Mouse (Mus musculus) stomach, embryonic 15.5 days (tissue): ENCODE results near the gene Susd4. TPM values are rescaled to one million over a fixed set of nuclear protein-coding genes. Genes with fewer than 3 reads are reported as not detected.

ENCODE experiments used
- ATAC-seq: fragments of 200-750 bp; cut with Nextera tagmentation; 2 replicates; pipeline ENCODE4 v1.8.0; 2017; ENCODE audit warnings: low read depth, moderate number of reproducible peaks, moderate TSS enrichment; ENCODE audit not compliant: insufficient read depth, low FRiP score
- H3K27ac ChIP-seq: fragments of 300-500 bp; sonication (generic); 2 replicates; pipeline ENCODE4 v1.5.1; 2015; ENCODE audit warnings: mild to moderate bottlenecking, inconsistent platforms
- H3K27me3 ChIP-seq: fragments of 300-500 bp; sonication (generic); replicated peaks from 2 replicates; pipeline ENCODE4 v1.6.1; 2015; ENCODE audit warnings: inconsistent platforms
- H3K36me3 ChIP-seq: fragments of 300-500 bp; sonication (generic); 2 replicates; pipeline ENCODE4 v1.6.1; 2015; ENCODE audit warnings: inconsistent platforms
- H3K4me1 ChIP-seq: fragments of 300-500 bp; sonication (generic); 2 replicates; pipeline ENCODE4 v1.6.1; 2015; ENCODE audit warnings: inconsistent platforms
- H3K4me2 ChIP-seq: fragments of 300-500 bp; sonication (generic); 2 replicates; pipeline ENCODE4 v1.6.1; 2015; ENCODE audit warnings: mild to moderate bottlenecking, inconsistent platforms
- H3K4me3 ChIP-seq: fragments of 300-500 bp; sonication (generic); replicated peaks from 2 replicates; pipeline ENCODE4 v1.5.1; 2015; ENCODE audit warnings: inconsistent platforms
- H3K9ac ChIP-seq: fragments of 300-500 bp; sonication (generic); 2 replicates; pipeline ENCODE4 v1.6.1; 2015; ENCODE audit warnings: inconsistent platforms
- H3K9me3 ChIP-seq: fragments of 300-500 bp; sonication (generic); 2 replicates; pipeline ENCODE4 v1.6.1; 2016; ENCODE audit warnings: inconsistent platforms
- WGBS: fragments of 180-500 bp; shearing (Covaris S2); methylation state at CpG from one replicate; pipeline ENCODE4 v1.1.7; 2015; 5-methylcytosine and 5-hydroxymethylcytosine counted together
- polyA plus RNA-seq: library from polyadenylated mRNA; unstranded; fragments of >200 nt; fragmentation: Nextera tagmentation; extraction: Ambion mirVana; gene quantifications from 2 replicates; pipeline ENCODE4 v1.2.1, GENCODE M21; 2015

Gene Susd4
- polyA plus RNA-seq, 1 experiment from 2014 or later: 17.8 TPM

DNA sequence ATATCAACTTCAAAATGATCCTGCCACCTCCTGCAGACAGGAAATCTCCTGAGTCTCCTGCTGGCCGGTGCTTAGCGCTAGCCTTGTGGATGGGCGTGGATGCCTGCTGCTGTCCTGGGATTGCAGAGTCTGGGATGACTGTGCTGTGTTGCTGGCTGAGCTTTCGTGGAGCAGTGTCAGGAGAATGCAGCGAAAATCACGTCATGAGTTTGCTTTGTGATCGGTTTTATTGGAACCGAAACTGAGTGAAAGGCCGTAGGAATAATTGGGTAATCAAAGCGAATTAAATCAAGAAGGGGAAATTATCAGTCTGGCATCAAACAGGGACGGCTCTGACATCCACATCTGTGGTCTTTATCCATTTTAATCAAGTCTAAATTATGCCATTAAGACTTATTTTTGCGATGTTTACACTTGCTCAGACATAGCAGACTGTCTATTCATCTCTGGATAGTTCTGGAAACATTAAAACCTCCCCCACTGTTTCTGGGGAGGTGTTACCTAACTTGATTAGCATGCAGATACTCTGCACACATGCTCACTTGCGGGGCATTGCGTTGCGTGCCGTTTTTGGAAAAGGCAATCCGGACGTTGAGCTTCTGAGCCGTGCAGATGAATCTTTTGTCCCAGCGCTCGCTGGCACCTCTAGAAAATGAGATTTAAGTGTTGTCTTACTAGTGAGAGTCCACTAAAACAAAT lies 60.2 kb downstream of the Susd4 start:
- no peaks in the 10 kb centered on the region for H3K27me3 ChIP-seq
- ATAC-seq: no peak
- H3K4me2 ChIP-seq: no peak overlapping the region
- no peak overlapping the region for H3K27ac ChIP-seq
- H3K9me3 ChIP-seq: no peaks in the 10 kb centered on the region
- H3K4me3 ChIP-seq: no peak overlapping the region
- no peaks in the 10 kb centered on the region for H3K36me3 ChIP-seq
- H3K9ac ChIP-seq: no peak overlapping the region
- peaks cover 3% of the 10 kb centered on the region; the same call in 1 of the 2 replicates for H3K4me1 ChIP-seq
- 69% methylated on average over 21 of the region's 21 CpGs for WGBS

GRCm38 (mm10) chr1:182826557-182826956 lies 62.9 kb downstream of the Susd4 start:
- 27% methylated on average over 3 of the region's 3 CpGs for WGBS
- no peak overlapping the region for H3K4me3 ChIP-seq
- H3K27ac ChIP-seq: peak overlapping the region; percentile 54; the same call in 1 of the 2 replicates
- no peaks in the 10 kb centered on the region for H3K27me3 ChIP-seq
- H3K36me3 ChIP-seq: no peaks in the 10 kb centered on the region
- peak; percentile 83 for ATAC-seq
- H3K4me2 ChIP-seq: no peak overlapping the region
- H3K9ac ChIP-seq: no peak overlapping the region
- no peaks in the 10 kb centered on the region for H3K9me3 ChIP-seq
- peaks cover 3% of the 10 kb centered on the region; the same call in 1 of the 2 replicates for H3K4me1 ChIP-seq

DNA sequence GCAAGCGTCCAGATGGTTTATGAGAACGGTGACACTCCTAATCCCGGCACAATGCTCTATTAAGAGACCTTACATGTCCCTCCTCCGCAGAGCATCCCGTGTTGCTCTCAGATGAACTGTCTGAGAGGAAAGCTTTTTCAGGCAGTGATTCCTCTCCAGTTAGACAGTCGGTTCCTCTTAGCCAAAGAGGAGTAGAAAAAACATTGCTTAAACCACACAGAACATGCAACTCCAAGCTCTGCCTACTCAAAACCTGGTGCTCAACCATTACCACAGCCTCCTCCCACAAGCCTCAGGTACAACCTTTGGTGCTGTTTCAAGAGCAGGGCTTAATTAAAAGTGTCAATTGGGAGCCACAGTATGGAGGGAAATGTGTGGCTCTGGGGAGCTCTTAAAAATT lies 74.4 kb downstream of the Susd4 start:
- Histone ChIP-seq H3K4me2 (no peak overlapping the region), H3K9me3 (no peaks in the 10 kb centered on the region), H3K27ac (no peak overlapping the region), H3K27me3 (no peaks in the 10 kb centered on the region), H3K36me3 (no peaks in the 10 kb centered on the region), H3K4me1 (peaks cover 4% of the 10 kb centered on the region; the same call in 1 of the 2 replicates), H3K4me3 (no peak overlapping the region), H3K9ac (no peak overlapping the region)
- no peak for ATAC-seq
- 59% methylated on average over 6 of the region's 6 CpGs for WGBS

GRCm38 (mm10) chr1:182839332-182839929 lies 75.8 kb downstream of the Susd4 start:
- Histone ChIP-seq H3K4me3 (no peak overlapping the region), H3K27ac (no peak overlapping the region), H3K4me1 (peaks cover 4% of the 10 kb centered on the region; the same call in 1 of the 2 replicates), H3K9me3 (no peaks in the 10 kb centered on the region), H3K27me3 (no peaks in the 10 kb centered on the region), H3K4me2 (no peak overlapping the region), H3K36me3 (no peaks in the 10 kb centered on the region), H3K9ac (no peak overlapping the region)
- 78% methylated on average over 4 of the region's 4 CpGs for WGBS
- no peak for ATAC-seq

- no peaks in the 10 kb centered on the region for H3K9me3 ChIP-seq
- H3K36me3 ChIP-seq: no peaks in the 10 kb centered on the region
- no peak overlapping the region for H3K27ac ChIP-seq
- H3K4me1 ChIP-seq: peaks cover 4% of the 10 kb centered on the region; the same call in 1 of the 2 replicates
- no peak overlapping the region for H3K4me3 ChIP-seq
- H3K4me2 ChIP-seq: no peak overlapping the region
- no peaks in the 10 kb centered on the region for H3K27me3 ChIP-seq
- 63% methylated on average over 6 of the region's 6 CpGs for WGBS
- no peak overlapping the region for H3K9ac ChIP-seq
- no peak for ATAC-seq
These were observed 76.4 kb downstream of the Susd4 start for GRCm38 (mm10) chr1:182840011-182840410.

- no peak overlapping the region for H3K27ac ChIP-seq
- no peak for ATAC-seq
- H3K9me3 ChIP-seq: no peaks in the 10 kb centered on the region
- no peaks in the 10 kb centered on the region for H3K27me3 ChIP-seq
- no peak overlapping the region for H3K4me2 ChIP-seq
- 86% methylated on average over 6 of the region's 6 CpGs for WGBS
- peaks cover 4% of the 10 kb centered on the region; the same call in 1 of the 2 replicates for H3K4me1 ChIP-seq
- H3K36me3 ChIP-seq: no peaks in the 10 kb centered on the region
- no peak overlapping the region for H3K4me3 ChIP-seq
- no peak overlapping the region for H3K9ac ChIP-seq
These were observed 76.9 kb downstream of the Susd4 start for GRCm38 (mm10) chr1:182840606-182841005.

DNA sequence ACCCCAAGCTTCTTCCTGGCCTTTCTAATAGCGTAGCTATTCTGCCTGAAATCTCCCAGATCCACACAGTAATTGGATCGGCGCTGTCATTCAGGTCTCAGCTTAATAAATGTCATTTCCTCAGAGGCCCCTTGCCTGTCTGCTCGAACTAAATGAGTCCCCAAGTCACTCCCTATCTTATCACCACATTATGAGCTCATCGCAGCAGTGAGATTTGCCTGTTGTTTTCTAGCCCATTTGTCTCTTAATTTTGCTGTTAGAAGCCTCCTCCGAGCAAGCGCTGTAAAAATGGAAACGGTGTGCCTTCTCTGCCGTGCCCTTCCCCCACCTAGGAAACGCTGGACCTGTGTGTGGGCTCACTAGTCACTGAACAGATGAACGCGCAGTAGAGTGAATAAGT lies 85.9 kb downstream of the Susd4 start:
- H3K4me1 ChIP-seq: no peaks in the 10 kb centered on the region
- H3K4me3 ChIP-seq: no peak overlapping the region
- no peak overlapping the region for H3K9ac ChIP-seq
- no peak for ATAC-seq
- H3K27me3 ChIP-seq: no peaks in the 10 kb centered on the region
- no peaks in the 10 kb centered on the region for H3K9me3 ChIP-seq
- no peaks in the 10 kb centered on the region for H3K36me3 ChIP-seq
- WGBS: 65% methylated on average over 12 of the region's 12 CpGs
- no peak overlapping the region for H3K27ac ChIP-seq
- no peak overlapping the region for H3K4me2 ChIP-seq

DNA sequence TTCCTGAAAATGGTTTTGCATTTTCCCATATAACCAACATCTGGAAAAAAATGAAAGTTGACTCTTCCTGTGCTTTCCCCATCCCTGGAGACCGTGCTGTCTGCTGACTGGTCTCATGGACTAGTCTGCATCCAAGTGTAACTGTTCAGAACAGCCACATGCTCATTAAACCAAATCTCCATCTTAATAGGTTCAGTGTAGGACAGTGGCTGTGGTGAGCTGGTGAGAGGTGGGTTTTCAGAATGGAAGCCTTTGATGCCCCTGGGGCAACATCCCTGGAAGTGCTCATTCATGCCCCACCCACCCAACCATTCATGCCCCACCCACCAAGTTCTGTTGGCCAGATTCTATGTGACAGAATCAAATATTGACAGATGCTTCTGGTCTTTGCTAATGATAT lies 86.4 kb downstream of the Susd4 start:
- no peaks in the 10 kb centered on the region for H3K36me3 ChIP-seq

GRCm38 (mm10) chr1:182852158-182852557 lies 88.5 kb downstream of the Susd4 start:
- no peak overlapping the region for H3K4me3 ChIP-seq
- ATAC-seq: no peak
- H3K4me2 ChIP-seq: no peak overlapping the region
- no peak overlapping the region for H3K27ac ChIP-seq
- WGBS: 59% methylated on average over 6 of the region's 6 CpGs
- H3K36me3 ChIP-seq: no peaks in the 10 kb centered on the region
- H3K27me3 ChIP-seq: no peaks in the 10 kb centered on the region
- H3K9ac ChIP-seq: no peak overlapping the region
- H3K4me1 ChIP-seq: no peaks in the 10 kb centered on the region
- no peaks in the 10 kb centered on the region for H3K9me3 ChIP-seq

More for the DNA sequence above, 86.4 kb downstream of the Susd4 start:
- Histone ChIP-seq H3K4me3 (no peak overlapping the region), H3K9ac (no peak overlapping the region), H3K27ac (no peak overlapping the region), H3K4me1 (no peaks in the 10 kb centered on the region), H3K9me3 (no peaks in the 10 kb centered on the region), H3K27me3 (no peaks in the 10 kb centered on the region), H3K4me2 (no peak overlapping the region)
- ATAC-seq: no peak
- 78% methylated on average over 1 of the region's 1 CpGs for WGBS

GRCm38 (mm10) chr1:182856636-182857035 lies 93.0 kb downstream of the Susd4 start:
- Histone ChIP-seq H3K27ac (no peak overlapping the region), H3K9me3 (no peaks in the 10 kb centered on the region), H3K27me3 (no peaks in the 10 kb centered on the region), H3K4me2 (no peak overlapping the region), H3K4me3 (no peak overlapping the region), H3K36me3 (no peaks in the 10 kb centered on the region), H3K9ac (no peak overlapping the region), H3K4me1 (no peaks in the 10 kb centered on the region)
- ATAC-seq: no peak
- WGBS: 79% methylated on average over 13 of the region's 13 CpGs

- WGBS: 42% methylated on average over 7 of the region's 7 CpGs
- Histone ChIP-seq H3K9ac (no peak overlapping the region), H3K36me3 (no peaks in the 10 kb centered on the region), H3K4me3 (no peak overlapping the region), H3K27me3 (no peaks in the 10 kb centered on the region), H3K4me1 (no peaks in the 10 kb centered on the region), H3K9me3 (no peaks in the 10 kb centered on the region), H3K27ac (no peak overlapping the region), H3K4me2 (no peak overlapping the region)
- no peak; the same call in 1 of the 2 replicates for ATAC-seq
These were observed 98.2 kb downstream of the Susd4 start for GRCm38 (mm10) chr1:182861671-182862358.

DNA sequence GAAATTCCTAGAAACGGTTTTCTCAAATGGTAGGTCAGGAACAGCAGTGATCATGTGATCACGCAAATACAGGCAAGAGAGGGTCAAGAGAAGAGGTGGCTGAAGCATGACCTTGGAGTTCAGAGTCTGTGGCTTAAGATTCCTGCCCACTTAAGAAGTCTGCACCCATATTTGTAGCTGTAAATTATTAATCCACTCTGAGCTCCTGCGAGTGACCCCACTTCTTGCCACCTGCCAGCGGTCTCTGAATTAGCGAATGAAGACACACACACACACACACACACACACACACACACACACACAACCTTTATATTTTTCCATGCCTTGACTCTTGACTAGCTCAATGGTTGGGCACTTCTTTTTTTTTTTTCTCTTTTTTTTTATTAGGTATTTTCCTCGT lies 99.7 kb downstream of the Susd4 start:
- H3K27ac ChIP-seq: no peak overlapping the region
- no peaks in the 10 kb centered on the region for H3K9me3 ChIP-seq
- no peak overlapping the region for H3K4me2 ChIP-seq
- no peaks in the 10 kb centered on the region for H3K27me3 ChIP-seq
- no peak for ATAC-seq
- no peak overlapping the region for H3K9ac ChIP-seq
- no peak overlapping the region for H3K4me3 ChIP-seq
- WGBS: 71% methylated on average over 6 of the region's 6 CpGs
- H3K4me1 ChIP-seq: no peaks in the 10 kb centered on the region
- H3K36me3 ChIP-seq: no peaks in the 10 kb centered on the region
